Mouse (Mus musculus) MEL-GATA-1-ER (cell line): ENCODE data around the gene ccdc198.
A peak's percentile ranks its signal among the peaks of the same experiment; 100 is the strongest.

Experiments used
- DNase-seq: peaks from one replicate; pipeline ENCODE4 v3.0.0-alpha.2; 2012; ENCODE audit warnings: low read depth; ENCODE audit errors: extremely low read depth

ccdc198 gene

GRCm38 (mm10) chr14:49197031-49197527, 48.2 kb downstream of the ccdc198 start:
- no peak for DNase-seq

GRCm38 (mm10) chr14:49186270-49186669, 59.0 kb downstream of the ccdc198 start:
- no peak for DNase-seq

- DNase-seq: no peak
These were observed 65.5 kb downstream of the ccdc198 start for GRCm38 (mm10) chr14:49179736-49180135.

DNA sequence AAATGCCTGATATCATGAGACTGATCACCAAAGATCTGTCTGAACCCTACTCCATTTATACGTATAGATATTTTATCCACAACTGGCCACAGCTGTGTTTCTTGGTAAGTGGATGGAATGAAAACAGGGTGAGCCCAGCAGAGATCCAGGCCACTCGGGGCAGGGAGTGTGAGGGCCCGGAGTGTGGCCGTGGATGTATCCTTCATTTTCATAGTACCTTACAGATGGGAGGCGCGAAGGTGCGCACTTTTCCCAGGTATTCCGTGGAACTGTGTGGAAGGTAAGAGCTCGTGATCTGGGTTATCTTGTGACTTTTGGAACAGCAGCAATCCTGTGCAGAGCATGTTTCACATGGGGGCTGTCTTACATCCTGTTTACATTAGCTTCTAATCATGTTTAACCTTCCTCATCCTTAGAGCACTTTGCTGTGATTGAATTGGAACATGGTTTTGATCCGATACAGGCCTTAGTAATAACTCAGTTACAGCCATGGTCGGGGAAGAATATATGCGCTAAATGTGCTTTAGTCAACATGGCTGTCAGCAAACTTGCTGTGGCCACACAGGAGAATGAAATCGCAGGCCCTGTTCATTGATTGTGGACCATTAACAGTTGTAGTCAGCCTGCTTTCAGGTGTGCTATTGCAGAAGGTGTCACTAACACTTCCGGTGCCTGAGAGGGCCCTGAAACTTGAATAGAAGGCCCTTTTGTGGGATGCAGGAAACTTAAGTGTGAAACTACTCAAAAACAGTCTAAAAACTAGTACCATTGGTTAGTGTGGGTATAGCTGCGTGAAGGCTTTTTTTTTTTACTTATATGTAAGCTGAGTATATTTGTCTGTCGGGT, 71.8 kb downstream of the ccdc198 start:
- DNase-seq: no peak

GRCm38 (mm10) chr14:49172582-49172988, 72.7 kb downstream of the ccdc198 start:
- no peak for DNase-seq

DNA sequence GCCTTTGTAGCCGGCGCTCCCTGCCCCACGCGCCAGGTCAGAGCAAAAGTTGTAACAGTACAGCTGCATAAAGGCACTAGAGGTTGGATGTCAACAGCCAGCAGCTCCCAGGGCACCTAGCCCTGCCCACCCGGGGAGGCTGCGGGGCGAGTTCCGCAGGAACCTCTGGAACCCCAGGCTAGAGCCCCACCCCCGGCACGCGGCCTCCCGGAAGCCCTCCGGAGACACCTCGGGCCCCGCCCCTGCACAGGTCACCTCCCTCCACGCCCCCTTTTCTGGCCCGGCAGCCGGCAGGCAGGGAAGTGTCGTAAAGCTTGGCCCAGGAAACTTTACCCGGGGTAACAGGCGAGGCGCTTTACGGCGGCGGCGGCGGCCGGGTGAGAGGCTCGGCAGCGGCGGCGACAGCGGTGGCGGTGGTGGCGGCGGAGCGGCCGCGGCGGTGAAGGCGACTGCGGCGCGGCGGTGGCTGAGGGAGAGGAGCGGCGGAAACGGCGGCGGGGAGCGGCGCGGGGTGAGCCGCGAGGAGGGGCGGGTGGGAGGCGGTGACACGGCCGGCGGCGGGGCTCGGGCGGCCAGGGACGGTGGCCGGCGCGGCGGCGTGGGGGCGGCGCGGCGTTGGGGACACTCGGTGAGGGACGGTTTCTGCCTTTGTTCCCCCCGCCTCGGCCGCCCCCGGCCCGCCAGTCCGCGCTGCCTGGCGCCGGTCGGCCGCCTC, 73.2 kb downstream of the ccdc198 start, which contains the start of gene Naa30:
TSS of gene Naa30 (plus strand) at position 360 of the 715 bp plus-strand sequence.
- DNase-seq: peak; percentile 83

DNA sequence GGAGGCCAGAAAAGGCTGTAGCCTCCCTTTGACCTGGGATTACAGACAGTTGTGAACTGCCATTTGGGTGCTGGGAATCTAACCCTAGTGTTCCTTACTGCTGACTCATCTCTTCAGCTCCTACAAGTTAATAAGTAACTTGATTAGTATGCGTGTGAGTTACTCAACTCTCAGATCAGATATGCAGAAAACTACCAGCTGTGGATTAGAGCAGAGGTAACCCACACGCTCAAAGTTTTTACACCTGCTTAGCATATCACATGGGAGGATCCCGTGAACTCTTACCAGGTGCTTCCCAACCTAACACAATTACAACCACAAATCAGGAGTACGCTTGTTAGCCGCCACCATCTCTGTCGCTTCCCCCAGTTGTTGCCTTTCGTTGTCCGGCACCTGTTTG, 74.0 kb downstream of the ccdc198 start:
- DNase-seq: no peak
